Mouse (Mus musculus): ENCODE measurements around the gene Cat.

The Cat gene

GRCm38 (mm10) chr2:103478326-103478725, 6.6 kb downstream of the Cat start:
- in situ Hi-C loops (cut with MboI, MseI) = no loop called here

GRCm38 (mm10) chr2:103477456-103477855, 7.5 kb downstream of the Cat start:
- in situ Hi-C loops (cut with MboI, MseI) = no loop called here

GRCm38 (mm10) chr2:103476657-103477056, 8.3 kb downstream of the Cat start:
- in situ Hi-C loops (cut with MboI, MseI) = no loop called here

GRCm38 (mm10) chr2:103476180-103476579, 8.8 kb downstream of the Cat start:
- in situ Hi-C loops (cut with MboI, MseI) = no loop called here

- in situ Hi-C loops (cut with MboI, MseI) = loop anchor here (5.0 kb wide), 1 partner anchor 269 kb away; no protein-coding TSS in a partner anchor
Observed at GRCm38 (mm10) chr2:103473362-103473761, 11.6 kb downstream of the Cat start.

- in situ Hi-C loops (cut with MboI, MseI) = no loop called here
Observed at GRCm38 (mm10) chr2:103466984-103467588, 17.9 kb downstream of the Cat start.

- in situ Hi-C loops (cut with MboI, MseI) = no loop called here
Observed at GRCm38 (mm10) chr2:103466272-103466671, 18.7 kb downstream of the Cat start.

GRCm38 (mm10) chr2:103465429-103465828, 19.5 kb downstream of the Cat start:
- in situ Hi-C loops (cut with MboI, MseI) = no loop called here

- in situ Hi-C loops (cut with MboI, MseI) = no loop called here
Observed at GRCm38 (mm10) chr2:103464524-103464923, 20.4 kb downstream of the Cat start.

- in situ Hi-C loops (cut with MboI, MseI) = no loop called here
Observed at GRCm38 (mm10) chr2:103462746-103463145, 22.2 kb downstream of the Cat start.

GRCm38 (mm10) chr2:103461743-103462142, 23.2 kb downstream of the Cat start:
- in situ Hi-C loops (cut with MboI, MseI) = no loop called here

- in situ Hi-C loops (cut with MboI, MseI) = no loop called here
Observed at GRCm38 (mm10) chr2:103461210-103461609, 23.8 kb downstream of the Cat start.

- in situ Hi-C loops (cut with MboI, MseI) = loop anchor here (5.0 kb wide), 1 partner anchor 88 kb away; no protein-coding TSS in a partner anchor
Observed at GRCm38 (mm10) chr2:103459069-103459468, 25.9 kb downstream of the Cat start.

GRCm38 (mm10) chr2:103457628-103458027, 27.3 kb downstream of the Cat start:
- in situ Hi-C loops (cut with MboI, MseI) = loop anchor here (5.0 kb wide), 1 partner anchor 90 kb away; no protein-coding TSS in a partner anchor

GRCm38 (mm10) chr2:103457048-103457447, 27.9 kb downstream of the Cat start:
- in situ Hi-C loops (cut with MboI, MseI) = loop anchor here (5.0 kb wide), 1 partner anchor 90 kb away; no protein-coding TSS in a partner anchor

- in situ Hi-C loops (cut with MboI, MseI) = loop anchor here (5.0 kb wide), 1 partner anchor 91 kb away; no protein-coding TSS in a partner anchor
Observed at GRCm38 (mm10) chr2:103456646-103457045, 28.3 kb downstream of the Cat start.

- in situ Hi-C loops (cut with MboI, MseI) = loop anchor here (5.0 kb wide), 1 partner anchor 92 kb away; no protein-coding TSS in a partner anchor
Observed at GRCm38 (mm10) chr2:103455748-103456147, 29.2 kb downstream of the Cat start.

GRCm38 (mm10) chr2:103452550-103452949, 32.4 kb downstream of the Cat start:
- in situ Hi-C loops (cut with MboI, MseI) = no loop called here

GRCm38 (mm10) chr2:103450267-103450666, 34.7 kb downstream of the Cat start:
- in situ Hi-C loops (cut with MboI, MseI) = no loop called here

GRCm38 (mm10) chr2:103449813-103450212, 35.1 kb downstream of the Cat start:
- in situ Hi-C loops (cut with MboI, MseI) = loop anchor here (10.0 kb wide), 1 partner anchor 545 kb away; no protein-coding TSS in a partner anchor

GRCm38 (mm10) chr2:103448947-103449560, 35.9 kb downstream of the Cat start:
- in situ Hi-C loops (cut with MboI, MseI) = loop anchor here (10.0 kb wide), 1 partner anchor 546 kb away; no protein-coding TSS in a partner anchor

GRCm38 (mm10) chr2:103446326-103446725, 38.6 kb downstream of the Cat start:
- in situ Hi-C loops (cut with MboI, MseI) = loop anchor here (10.0 kb wide), 1 partner anchor 548 kb away; no protein-coding TSS in a partner anchor

GRCm38 (mm10) chr2:103445776-103446175, 39.2 kb downstream of the Cat start:
- in situ Hi-C loops (cut with MboI, MseI) = loop anchor here (10.0 kb wide), 1 partner anchor 549 kb away; no protein-coding TSS in a partner anchor
